Mouse (Mus musculus): ENCODE results near the gene Plxnb1. TPM values are rescaled to one million over a fixed set of nuclear protein-coding genes. Genes with fewer than 3 reads are reported as not detected.

Gene Plxnb1
- polyA plus RNA-seq, 1 experiment: not detected

GRCm38 (mm10) chr9:109111591-109111990, 16.4 kb downstream of the Plxnb1 start:
- peaks cover 75% of the 10 kb centered on the region for H3K27me3 ChIP-seq (replicated peaks)

DNA sequence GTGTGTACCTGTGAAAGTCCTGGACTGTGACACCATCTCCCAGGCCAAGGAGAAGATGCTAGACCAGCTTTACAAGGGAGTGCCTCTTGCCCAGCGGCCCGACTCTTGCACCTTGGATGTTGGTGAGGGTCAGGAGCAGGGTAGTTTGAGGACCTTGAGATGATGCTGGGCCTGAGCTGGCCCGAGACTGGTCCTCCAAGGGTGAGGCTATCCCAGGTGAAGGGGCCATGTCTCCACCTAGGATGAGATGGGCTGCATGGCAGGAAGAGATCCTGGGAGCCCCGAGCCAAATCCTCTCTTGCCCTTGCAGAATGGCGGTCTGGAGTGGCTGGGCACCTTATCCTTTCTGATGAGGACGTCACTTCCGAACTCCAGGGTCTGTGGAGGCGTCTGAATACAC, 18.1 kb downstream of the Plxnb1 start:
- no peaks in the 10 kb centered on the region for H3K36me3 ChIP-seq (replicated peaks; ENCODE audit: low read length)
- TF ChIP-seq FLI1 (IDR thresholded peaks at IDR 0.05; ENCODE audit: low read length) (no peak), GATA1 (IDR thresholded peaks at IDR 0.05; ENCODE audit: borderline replicate concordance, low read length) (no peak)
- no peak overlapping the region for H3K4me3 ChIP-seq (replicated peaks)
- H3K27me3 ChIP-seq (replicated peaks): peaks cover 76% of the 10 kb centered on the region
- H3K4me1 ChIP-seq: peaks cover 14% of the 10 kb centered on the region
- H3K9me3 ChIP-seq: no peaks in the 10 kb centered on the region

More at GRCm38 (mm10) chr9:109111591-109111990, 16.4 kb downstream of the Plxnb1 start:
- H3K4me3 ChIP-seq (replicated peaks): no peak overlapping the region
- no peaks in the 10 kb centered on the region for H3K9me3 ChIP-seq
- TF ChIP-seq FLI1 (IDR thresholded peaks at IDR 0.05; ENCODE audit: low read length): no peak
- TF ChIP-seq GATA1 (IDR thresholded peaks at IDR 0.05; ENCODE audit: borderline replicate concordance, low read length): no peak
- H3K36me3 ChIP-seq (replicated peaks; ENCODE audit: low read length): no peaks in the 10 kb centered on the region
- peaks cover 9% of the 10 kb centered on the region; the same call in 1 of the 2 replicates for H3K4me1 ChIP-seq

DNA sequence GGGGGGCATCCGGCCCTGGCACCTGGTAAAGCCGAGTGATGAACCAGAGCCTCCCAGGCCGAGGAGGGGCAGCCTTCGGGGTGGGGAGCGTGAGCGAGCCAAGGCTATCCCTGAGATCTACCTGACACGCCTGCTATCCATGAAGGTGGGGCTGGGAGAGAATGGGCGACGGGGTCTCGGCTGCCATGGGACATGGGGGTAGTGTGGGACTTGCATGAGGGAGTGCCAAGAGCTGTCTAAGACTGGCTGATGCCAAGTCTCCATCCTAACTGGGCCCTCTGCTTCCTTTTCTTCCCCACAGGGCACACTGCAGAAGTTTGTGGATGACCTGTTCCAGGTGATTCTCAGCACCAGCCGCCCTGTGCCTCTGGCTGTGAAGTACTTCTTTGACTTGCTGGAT, 19.1 kb downstream of the Plxnb1 start:
- peaks cover 17% of the 10 kb centered on the region for H3K4me1 ChIP-seq
- no peaks in the 10 kb centered on the region for H3K9me3 ChIP-seq
- no peaks in the 10 kb centered on the region for H3K36me3 ChIP-seq (replicated peaks; ENCODE audit: low read length)
- no peak overlapping the region for H3K4me3 ChIP-seq (replicated peaks)
- TF ChIP-seq GATA1 (IDR thresholded peaks at IDR 0.05; ENCODE audit: borderline replicate concordance, low read length) (no peak), FLI1 (IDR thresholded peaks at IDR 0.05; ENCODE audit: low read length) (no peak)
- peaks cover 72% of the 10 kb centered on the region for H3K27me3 ChIP-seq (replicated peaks)

- H3K4me1 ChIP-seq: peaks cover 17% of the 10 kb centered on the region
- H3K36me3 ChIP-seq (replicated peaks; ENCODE audit: low read length): no peaks in the 10 kb centered on the region
- TF ChIP-seq FLI1 (IDR thresholded peaks at IDR 0.05; ENCODE audit: low read length) (no peak), GATA1 (IDR thresholded peaks at IDR 0.05; ENCODE audit: borderline replicate concordance, low read length) (no peak)
- no peak overlapping the region for H3K4me3 ChIP-seq (replicated peaks)
- peaks cover 72% of the 10 kb centered on the region for H3K27me3 ChIP-seq (replicated peaks)
- H3K9me3 ChIP-seq: no peaks in the 10 kb centered on the region
Observed at GRCm38 (mm10) chr9:109114871-109115270, 19.7 kb downstream of the Plxnb1 start.

DNA sequence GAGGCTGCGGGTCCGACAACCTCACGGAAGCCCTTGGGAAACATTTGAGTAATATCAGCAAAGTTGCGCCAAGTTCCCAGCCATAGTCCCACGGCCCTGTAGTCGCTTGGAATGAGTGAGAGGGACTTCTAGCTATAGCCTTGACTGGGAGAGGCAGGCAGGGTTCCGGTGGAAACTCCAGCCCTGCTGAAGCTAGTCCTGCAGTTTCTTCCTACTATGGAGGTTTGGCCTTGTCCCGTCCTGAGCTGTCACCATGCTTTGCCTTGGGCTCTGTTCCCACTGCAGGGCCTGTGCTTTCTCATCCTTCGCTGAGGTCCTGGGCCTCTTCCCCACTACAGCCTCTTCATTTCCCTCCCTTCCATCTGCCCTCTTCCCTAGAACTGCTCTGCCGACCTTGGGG, 21.0 kb downstream of the Plxnb1 start:
- no peaks in the 10 kb centered on the region for H3K9me3 ChIP-seq

DNA sequence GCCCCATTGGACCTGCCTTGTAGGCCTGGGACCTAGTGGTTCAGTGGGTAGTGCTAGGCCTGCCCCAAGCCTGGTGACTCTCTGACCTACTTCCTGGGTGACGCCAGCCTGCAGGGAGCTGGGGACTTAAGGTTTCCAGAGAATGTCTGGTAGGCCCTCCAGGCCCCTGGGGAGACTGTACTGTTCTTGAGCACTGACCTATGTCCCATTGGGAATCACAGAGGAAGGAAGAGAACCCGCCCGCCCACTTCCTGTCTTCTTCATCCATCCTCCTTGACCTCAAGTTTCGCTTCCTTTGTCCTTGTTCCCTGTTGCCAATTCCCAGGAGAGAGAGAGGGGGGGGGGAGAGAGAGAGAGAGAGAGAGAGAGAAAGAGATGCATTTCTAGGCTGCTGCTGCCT, 22.9 kb downstream of the Plxnb1 start:
- no peak overlapping the region for H3K4me3 ChIP-seq (replicated peaks)
- TF ChIP-seq FLI1 (IDR thresholded peaks at IDR 0.05; ENCODE audit: low read length): no peak
- no peak for TF ChIP-seq GATA1 (IDR thresholded peaks at IDR 0.05; ENCODE audit: borderline replicate concordance, low read length)
- peaks cover 46% of the 10 kb centered on the region for H3K27me3 ChIP-seq (replicated peaks)
- H3K9me3 ChIP-seq: no peaks in the 10 kb centered on the region
- no peaks in the 10 kb centered on the region for H3K36me3 ChIP-seq (replicated peaks; ENCODE audit: low read length)
- H3K4me1 ChIP-seq: peaks cover 19% of the 10 kb centered on the region

More for the DNA sequence above, 21.0 kb downstream of the Plxnb1 start:
- peaks cover 17% of the 10 kb centered on the region for H3K4me1 ChIP-seq
- H3K27me3 ChIP-seq (replicated peaks): peaks cover 62% of the 10 kb centered on the region
- no peak for TF ChIP-seq GATA1 (IDR thresholded peaks at IDR 0.05; ENCODE audit: borderline replicate concordance, low read length)
- TF ChIP-seq FLI1 (IDR thresholded peaks at IDR 0.05; ENCODE audit: low read length): no peak
- H3K4me3 ChIP-seq (replicated peaks): no peak overlapping the region
- H3K36me3 ChIP-seq (replicated peaks; ENCODE audit: low read length): no peaks in the 10 kb centered on the region

DNA sequence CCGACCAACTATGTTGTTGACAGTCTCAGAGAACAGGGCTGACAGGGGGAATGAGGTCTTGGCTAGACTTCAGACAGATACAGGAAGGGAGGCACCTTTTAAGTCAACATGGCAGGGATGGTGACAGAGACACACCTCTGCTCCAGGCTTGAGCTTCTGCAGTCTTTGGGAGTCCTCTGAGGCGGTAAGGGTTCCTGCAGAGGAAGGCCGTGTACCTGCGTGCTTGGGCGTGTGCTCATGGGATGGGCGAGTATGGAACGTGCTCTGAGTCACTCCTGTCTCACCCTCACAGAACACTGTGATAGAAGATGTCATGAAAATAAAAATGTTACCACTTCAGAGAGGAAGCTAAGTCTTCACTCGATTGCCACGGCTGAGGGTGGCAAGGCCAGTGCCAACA, 24.4 kb downstream of the Plxnb1 start:
- no peak for TF ChIP-seq FLI1 (IDR thresholded peaks at IDR 0.05; ENCODE audit: low read length)
- TF ChIP-seq GATA1 (IDR thresholded peaks at IDR 0.05; ENCODE audit: borderline replicate concordance, low read length): no peak
- no peaks in the 10 kb centered on the region for H3K36me3 ChIP-seq (replicated peaks; ENCODE audit: low read length)
- no peaks in the 10 kb centered on the region for H3K9me3 ChIP-seq
- no peak overlapping the region for H3K4me3 ChIP-seq (replicated peaks)
- H3K27me3 ChIP-seq (replicated peaks): peaks cover 47% of the 10 kb centered on the region
- peaks cover 25% of the 10 kb centered on the region for H3K4me1 ChIP-seq

- peaks cover 25% of the 10 kb centered on the region for H3K4me1 ChIP-seq
- no peak overlapping the region for H3K4me3 ChIP-seq (replicated peaks)
- H3K9me3 ChIP-seq: no peaks in the 10 kb centered on the region
- no peaks in the 10 kb centered on the region for H3K36me3 ChIP-seq (replicated peaks; ENCODE audit: low read length)
- TF ChIP-seq FLI1 (IDR thresholded peaks at IDR 0.05; ENCODE audit: low read length): no peak
- no peak for TF ChIP-seq GATA1 (IDR thresholded peaks at IDR 0.05; ENCODE audit: borderline replicate concordance, low read length)
- peaks cover 42% of the 10 kb centered on the region for H3K27me3 ChIP-seq (replicated peaks)
Observed at GRCm38 (mm10) chr9:109120956-109121355, 25.8 kb downstream of the Plxnb1 start.

GRCm38 (mm10) chr9:109122553-109123085, 27.4 kb downstream of the Plxnb1 start:
- TF ChIP-seq GATA1 (IDR thresholded peaks at IDR 0.05; ENCODE audit: borderline replicate concordance, low read length) (no peak), FLI1 (IDR thresholded peaks at IDR 0.05; ENCODE audit: low read length) (no peak)
- Histone ChIP-seq H3K4me3 (replicated peaks) (no peak overlapping the region), H3K4me1 (peaks cover 18% of the 10 kb centered on the region)

DNA sequence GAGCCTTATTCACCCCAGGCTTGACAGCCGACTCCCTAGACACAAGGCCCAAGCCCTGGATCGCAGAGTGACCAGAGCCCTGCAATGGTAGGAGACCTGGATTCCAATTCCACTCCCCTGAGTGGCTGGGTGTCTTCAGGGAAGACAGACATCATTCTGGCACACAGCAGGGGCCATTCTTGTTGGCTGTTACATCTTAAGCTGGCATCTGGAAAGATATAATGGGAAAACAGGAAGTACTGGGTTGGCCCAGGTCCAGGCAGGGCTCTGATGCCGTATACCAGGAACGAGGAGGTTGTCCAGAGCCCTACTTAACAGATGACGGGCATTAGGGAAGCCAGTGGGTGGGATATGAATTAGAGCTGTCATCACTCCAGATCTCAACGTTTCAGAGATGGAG, 28.1 kb downstream of the Plxnb1 start:
- peaks cover 26% of the 10 kb centered on the region for H3K27me3 ChIP-seq (replicated peaks)
- TF ChIP-seq GATA1 (IDR thresholded peaks at IDR 0.05; ENCODE audit: borderline replicate concordance, low read length) (no peak), FLI1 (IDR thresholded peaks at IDR 0.05; ENCODE audit: low read length) (no peak)
- no peaks in the 10 kb centered on the region for H3K9me3 ChIP-seq
- no peak overlapping the region for H3K4me3 ChIP-seq (replicated peaks)
- no peaks in the 10 kb centered on the region for H3K36me3 ChIP-seq (replicated peaks; ENCODE audit: low read length)
- peaks cover 12% of the 10 kb centered on the region for H3K4me1 ChIP-seq

More at GRCm38 (mm10) chr9:109122553-109123085, 27.4 kb downstream of the Plxnb1 start:
- Histone ChIP-seq H3K9me3 (no peaks in the 10 kb centered on the region), H3K36me3 (replicated peaks; ENCODE audit: low read length) (no peaks in the 10 kb centered on the region), H3K27me3 (replicated peaks) (peaks cover 27% of the 10 kb centered on the region)

Data from megakaryocyte, embryonic 14.5 days (primary cell).